Mouse (Mus musculus) myocyte (in vitro differentiated cells): ENCODE measurements around the gene Cxcl3.

ENCODE experiments used
- POLR2A ChIP-seq: IDR thresholded peaks from one replicate; pipeline ENCODE4 v1.6.1; 2011; ENCODE audit warnings: low read depth, mild to moderate bottlenecking, control low read depth, moderate library complexity; ENCODE audit not compliant: insufficient read length
- REST ChIP-seq: IDR thresholded peaks from one replicate; pipeline ENCODE4 v1.6.1; 2011; ENCODE audit warnings: mild to moderate bottlenecking, control low read depth, moderate library complexity; ENCODE audit not compliant: insufficient read depth, insufficient read length
- TCF12 ChIP-seq: IDR thresholded peaks from one replicate; pipeline ENCODE4 v1.6.1; 2011; ENCODE audit warnings: mild to moderate bottlenecking, control low read depth; ENCODE audit not compliant: poor library complexity, insufficient read depth, severe bottlenecking
- TCF3 ChIP-seq: IDR thresholded peaks from one replicate; pipeline ENCODE4 v1.6.1; 2011; ENCODE audit warnings: low read depth, control low read depth; ENCODE audit not compliant: insufficient read length
- USF1 ChIP-seq: IDR thresholded peaks from one replicate; pipeline ENCODE4 v1.6.1; 2011; ENCODE audit warnings: low read depth, mild to moderate bottlenecking, control low read depth, moderate library complexity

DNA sequence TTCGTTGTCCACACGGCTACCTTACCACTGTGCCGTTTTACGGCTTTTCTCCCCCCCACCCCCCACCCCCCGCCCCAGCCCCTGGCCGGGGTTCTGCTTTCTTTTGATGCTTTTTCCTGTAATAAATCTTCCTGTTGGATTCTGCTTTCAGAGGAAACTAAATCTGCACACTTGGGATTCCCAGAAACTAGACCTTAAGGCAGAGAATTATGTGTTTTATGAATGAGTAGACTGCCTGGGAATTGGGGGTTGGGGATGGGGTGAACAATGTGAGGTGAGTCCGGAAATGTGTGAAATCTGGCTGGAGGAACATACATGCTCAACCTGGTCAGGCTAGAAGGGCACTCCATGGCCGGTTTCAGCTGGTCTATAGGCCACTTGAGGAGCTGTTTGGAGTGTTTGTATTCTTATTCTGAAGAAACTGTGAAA, 4.2 kb downstream of the Cxcl3 start:
- TF ChIP-seq POLR2A (no peak), TCF3 (no peak), USF1 (no peak), TCF12 (no peak), REST (no peak)
